Mouse (Mus musculus): Measurements from ENCODE around the gene Clec2g. TPM values are rescaled to one million over a fixed set of nuclear protein-coding genes. Genes with fewer than 3 reads are reported as not detected.

Clec2g gene
- polyA plus RNA-seq, 1 experiment from 2014 or later: not detected

DNA sequence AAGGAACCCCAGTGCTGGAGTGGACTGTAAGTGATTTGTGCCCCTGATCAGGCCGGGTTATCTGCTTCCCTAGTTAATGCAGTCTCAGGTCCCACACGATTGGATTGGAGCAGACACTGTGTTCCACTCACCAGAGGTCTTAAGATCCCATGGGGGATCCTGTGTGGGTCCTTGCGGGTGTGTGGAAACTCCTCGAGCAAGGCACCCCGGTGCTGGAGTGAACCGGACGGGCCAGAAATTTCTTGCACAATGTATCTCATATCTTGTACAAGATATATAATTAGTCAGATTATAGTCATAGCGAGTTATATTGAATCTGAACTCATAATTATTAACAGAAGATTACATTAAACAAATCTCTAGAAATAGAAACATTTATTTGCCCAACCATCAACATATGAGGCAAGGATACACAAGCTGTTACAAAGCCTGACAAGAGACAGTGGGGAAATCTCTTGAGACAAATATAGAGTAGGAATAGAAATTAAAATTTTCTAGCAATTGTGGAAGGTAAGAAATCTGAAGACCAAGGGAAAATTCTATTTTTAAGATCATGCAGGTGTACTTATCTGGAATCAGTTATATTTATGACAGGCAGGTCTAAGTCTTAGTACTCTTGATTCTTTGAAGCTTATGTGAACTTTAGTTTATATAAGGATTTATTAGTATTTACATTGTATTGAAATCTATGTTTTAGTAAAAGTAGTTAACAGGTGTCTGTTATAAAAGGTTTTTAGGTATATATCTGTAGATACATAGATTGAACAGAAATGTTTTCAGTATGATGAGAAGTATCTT, 93.5 kb downstream of the Clec2g start:
- no peak overlapping the region for H3K9ac ChIP-seq (ENCODE audit: low read length)
- no peak overlapping the region for H3K4me2 ChIP-seq (ENCODE audit: low read depth)
- H3K4me3 ChIP-seq (ENCODE audit: low read depth, low read length): no peak overlapping the region
- no peaks in the 10 kb centered on the region for H3K9me3 ChIP-seq (ENCODE audit: control insufficient read depth, low read length)
- H3K36me3 ChIP-seq (ENCODE audit: control insufficient read depth, insufficient read depth, low read length): no peaks in the 10 kb centered on the region
- DNase-seq (ENCODE audit: low spot score): no peak
- H3K27me3 ChIP-seq (ENCODE audit: control insufficient read depth, insufficient read depth, low read length): no peaks in the 10 kb centered on the region
- no peak overlapping the region for H3K27ac ChIP-seq (ENCODE audit: low read depth, low read length)
- WGBS: 93% methylated on average over 8 of the region's 8 CpGs
- H3K4me1 ChIP-seq (ENCODE audit: control insufficient read depth, insufficient read depth, low read length): no peaks in the 10 kb centered on the region
- ATAC-seq (ENCODE audit: insufficient read depth, low FRiP score, low TSS enrichment): no peak

DNA sequence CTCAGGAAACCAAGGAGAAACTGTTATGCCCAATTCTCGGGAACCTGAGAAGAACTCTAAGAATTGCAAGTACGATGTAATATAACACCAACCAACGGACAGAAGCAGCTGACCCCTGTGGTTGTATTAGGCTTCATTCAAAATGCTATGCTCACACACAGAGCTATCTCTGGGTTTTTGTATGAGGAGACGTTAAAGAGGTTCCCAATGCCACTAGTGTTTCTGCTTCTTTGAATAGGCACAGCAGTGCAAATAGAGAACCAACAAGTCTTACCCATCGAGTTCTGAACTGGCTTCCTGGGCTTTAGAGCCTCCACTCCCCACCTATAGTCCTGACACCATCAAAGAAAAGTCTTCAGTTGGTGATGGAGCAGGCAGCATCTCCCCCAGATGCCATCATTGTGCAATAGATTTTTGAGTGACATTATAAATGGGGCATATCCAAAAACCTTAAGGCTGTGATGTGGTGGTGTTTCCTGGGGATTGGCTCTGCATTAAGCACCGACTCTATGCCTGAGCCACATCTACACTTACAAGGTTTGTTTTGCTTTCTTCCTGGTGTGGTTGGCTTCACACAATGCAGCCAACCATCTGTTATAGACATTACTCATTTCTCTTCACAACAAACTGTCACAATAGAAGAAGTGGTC, 96.1 kb downstream of the Clec2g start:
- H3K4me2 ChIP-seq (ENCODE audit: low read depth): no peak overlapping the region
- 55% methylated on average over 6 of the region's 6 CpGs for WGBS
- H3K9me3 ChIP-seq (ENCODE audit: control insufficient read depth, low read length): no peaks in the 10 kb centered on the region
- no peak overlapping the region for H3K9ac ChIP-seq (ENCODE audit: low read length)
- H3K4me1 ChIP-seq (ENCODE audit: control insufficient read depth, insufficient read depth, low read length): no peaks in the 10 kb centered on the region
- DNase-seq (ENCODE audit: low spot score): no peak
- no peak overlapping the region for H3K27ac ChIP-seq (ENCODE audit: low read depth, low read length)
- no peak overlapping the region for H3K4me3 ChIP-seq (ENCODE audit: low read depth, low read length)
- H3K27me3 ChIP-seq (ENCODE audit: control insufficient read depth, insufficient read depth, low read length): no peaks in the 10 kb centered on the region
- no peak for ATAC-seq (ENCODE audit: insufficient read depth, low FRiP score, low TSS enrichment)
- H3K36me3 ChIP-seq (ENCODE audit: control insufficient read depth, insufficient read depth, low read length): no peaks in the 10 kb centered on the region

DNA sequence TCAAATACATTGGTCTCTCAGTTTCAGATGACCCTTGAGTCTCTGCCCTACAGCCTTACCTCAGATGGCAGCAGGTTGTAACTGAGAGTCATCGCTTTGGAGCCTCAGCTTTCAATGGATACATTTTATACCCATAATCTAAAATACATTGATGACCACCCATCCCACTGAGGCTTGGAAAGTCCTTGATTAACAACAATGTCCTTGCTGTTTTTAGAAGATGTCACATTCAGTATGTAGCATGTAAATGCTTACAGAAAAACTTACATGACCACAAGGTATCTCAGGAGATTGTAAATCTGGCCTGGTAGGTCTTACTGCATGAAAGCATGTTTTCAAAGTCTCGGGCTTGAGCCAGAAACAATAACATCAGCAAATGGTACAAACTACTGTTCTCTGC, 96.8 kb downstream of the Clec2g start:
- no peak for ATAC-seq (ENCODE audit: insufficient read depth, low FRiP score, low TSS enrichment)
- no peaks in the 10 kb centered on the region for H3K27me3 ChIP-seq (ENCODE audit: control insufficient read depth, insufficient read depth, low read length)
- H3K27ac ChIP-seq (ENCODE audit: low read depth, low read length): no peak overlapping the region
- no peak overlapping the region for H3K9ac ChIP-seq (ENCODE audit: low read length)
- no peaks in the 10 kb centered on the region for H3K9me3 ChIP-seq (ENCODE audit: control insufficient read depth, low read length)
- no peak for DNase-seq (ENCODE audit: low spot score)
- WGBS: 76% methylated on average over 2 of the region's 2 CpGs
- no peak overlapping the region for H3K4me2 ChIP-seq (ENCODE audit: low read depth)
- no peak overlapping the region for H3K4me3 ChIP-seq (ENCODE audit: low read depth, low read length)
- no peaks in the 10 kb centered on the region for H3K4me1 ChIP-seq (ENCODE audit: control insufficient read depth, insufficient read depth, low read length)
- H3K36me3 ChIP-seq (ENCODE audit: control insufficient read depth, insufficient read depth, low read length): no peaks in the 10 kb centered on the region

DNA sequence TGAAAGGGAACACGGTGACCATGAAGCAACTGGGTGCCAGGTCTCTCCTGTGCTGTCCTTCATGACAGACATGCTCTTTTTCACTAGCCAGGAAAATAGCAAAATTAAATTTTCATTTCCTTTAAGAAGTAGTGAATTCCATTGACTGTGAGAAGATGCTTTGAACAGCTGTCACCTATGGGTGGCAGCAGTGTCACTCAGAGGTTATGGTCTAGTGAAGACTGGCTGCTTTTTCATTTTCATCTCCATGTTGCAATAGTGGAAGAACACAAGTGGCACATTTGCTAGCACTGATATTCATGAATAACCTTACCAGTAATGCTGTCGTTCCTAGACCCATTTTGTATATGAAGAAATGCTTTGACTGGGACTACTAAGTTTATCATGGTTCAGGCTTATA, 99.2 kb downstream of the Clec2g start:
- H3K4me2 ChIP-seq (ENCODE audit: low read depth): no peak overlapping the region
- H3K9ac ChIP-seq (ENCODE audit: low read length): no peak overlapping the region
- H3K9me3 ChIP-seq (ENCODE audit: control insufficient read depth, low read length): no peaks in the 10 kb centered on the region
- no peaks in the 10 kb centered on the region for H3K4me1 ChIP-seq (ENCODE audit: control insufficient read depth, insufficient read depth, low read length)
- no peak for ATAC-seq (ENCODE audit: insufficient read depth, low FRiP score, low TSS enrichment)
- no peak overlapping the region for H3K4me3 ChIP-seq (ENCODE audit: low read depth, low read length)
- no peaks in the 10 kb centered on the region for H3K27me3 ChIP-seq (ENCODE audit: control insufficient read depth, insufficient read depth, low read length)
- no peak overlapping the region for H3K27ac ChIP-seq (ENCODE audit: low read depth, low read length)
- H3K36me3 ChIP-seq (ENCODE audit: control insufficient read depth, insufficient read depth, low read length): no peaks in the 10 kb centered on the region
- DNase-seq (ENCODE audit: low spot score): no peak
- WGBS: 81% methylated on average over 2 of the region's 2 CpGs

Small RNAs within 50 kb of the gene (microRNA-seq; reads per million reads assigned to microRNA genes)
- not detected for gene Gm27336
- not detected for gene Mir7649

Other genes with a start within 250 kb of the Clec2g start
- not detected in 2 replicates for gene Klrb1, start 211.3 kb upstream of the Clec2g start, polyA plus RNA-seq (2014; fragmentation: Nextera tagmentation; extraction: Ambion mirVana)
- gene Klrb1c, start 145.2 kb upstream of the Clec2g start, polyA plus RNA-seq (2014; fragmentation: Nextera tagmentation; extraction: Ambion mirVana): not detected in 2 replicates
- gene Gm44511, start 108.1 kb upstream of the Clec2g start, polyA plus RNA-seq (2014; fragmentation: Nextera tagmentation; extraction: Ambion mirVana): not detected in 2 replicates
- 0.16 TPM in 1 of 2 replicates, not detected in the other for gene Klrb1b, start 108.0 kb upstream of the Clec2g start, polyA plus RNA-seq (2014; fragmentation: Nextera tagmentation; extraction: Ambion mirVana)
- gene Clec2i, start 46.8 kb upstream of the Clec2g start, polyA plus RNA-seq (2014; fragmentation: Nextera tagmentation; extraction: Ambion mirVana): not detected in 2 replicates
- gene BC035044, start 43.3 kb upstream of the Clec2g start, polyA plus RNA-seq (2014; fragmentation: Nextera tagmentation; extraction: Ambion mirVana): 0.58 and 1.3 TPM in 2 replicates
- 0.70 and 1.4 TPM in 2 replicates for gene Klrb1f, start 111.5 kb downstream of the Clec2g start, polyA plus RNA-seq (2014; fragmentation: Nextera tagmentation; extraction: Ambion mirVana)
- gene Clec2e, start 166.5 kb downstream of the Clec2g start, polyA plus RNA-seq (2014; fragmentation: Nextera tagmentation; extraction: Ambion mirVana): not detected in 2 replicates
- gene Clec2d, start 246.2 kb downstream of the Clec2g start, polyA plus RNA-seq (2014; fragmentation: Nextera tagmentation; extraction: Ambion mirVana): not detected in 2 replicates